Mouse (Mus musculus): ENCODE measurements at regions not wholly inside any gene's neighbourhood (a gene's known extent, or its start where the extent isn't known, plus 50 kb on each side); places are given as distances from the start of the nearest gene placed in this dataset.

- Histone ChIP-seq H3K27ac (ENCODE audit: control insufficient read depth, insufficient read depth, low read length) (no peak overlapping the region), H3K36me3 (ENCODE audit: control insufficient read depth, insufficient read depth, low read length) (no peaks in the 10 kb centered on the region), H3K27me3 (ENCODE audit: control insufficient read depth, insufficient read depth, low read length) (no peaks in the 10 kb centered on the region), H3K4me3 (ENCODE audit: control insufficient read depth, insufficient read depth, low read length) (no peak overlapping the region), H3K4me1 (replicated peaks; ENCODE audit: control insufficient read depth, insufficient read depth, low read length) (no peaks in the 10 kb centered on the region)
- no peak for DNase-seq
- WGBS: 96% methylated on average over 5 of the region's 5 CpGs
- TF ChIP-seq POLR2A (IDR thresholded peaks at IDR 0.05; ENCODE audit: control insufficient read depth, extremely low read depth, insufficient read depth, low read length, poor library complexity) (no peak), CTCF (IDR thresholded peaks at IDR 0.05; ENCODE audit: borderline replicate concordance, control insufficient read depth, extremely low read depth, insufficient read depth, low read length, poor library complexity) (no peak)
These were observed 183.4 kb upstream of the Rag2 start for GRCm38 (mm10) chr2:101441081-101441630.

DNA sequence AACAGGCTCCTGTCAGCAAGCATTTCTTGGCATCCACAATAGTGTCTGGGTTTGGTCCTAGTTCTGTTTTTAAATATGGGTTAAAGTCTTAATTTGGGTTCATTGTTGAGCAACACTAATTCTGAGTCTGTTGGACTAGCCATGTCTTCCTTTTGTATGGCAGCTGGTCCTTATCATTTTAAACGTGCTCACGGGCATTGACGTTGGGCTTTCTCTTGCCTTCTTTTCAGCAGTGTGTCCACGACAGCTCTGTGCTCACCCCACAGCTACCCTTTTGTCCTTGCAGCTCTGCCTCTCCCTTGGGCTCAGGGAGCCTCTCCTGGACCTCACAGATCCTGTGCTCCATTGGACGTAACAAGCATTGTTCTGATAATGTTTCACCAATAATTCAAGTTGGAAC, 168.9 kb upstream of the Rag2 start:
- Histone ChIP-seq H3K27me3 (ENCODE audit: control insufficient read depth, insufficient read depth, low read length) (no peaks in the 10 kb centered on the region), H3K4me1 (replicated peaks; ENCODE audit: control insufficient read depth, insufficient read depth, low read length) (no peaks in the 10 kb centered on the region), H3K4me3 (ENCODE audit: control insufficient read depth, insufficient read depth, low read length) (no peak overlapping the region), H3K27ac (ENCODE audit: control insufficient read depth, insufficient read depth, low read length) (no peak overlapping the region), H3K36me3 (ENCODE audit: control insufficient read depth, insufficient read depth, low read length) (no peaks in the 10 kb centered on the region)
- DNase-seq: no peak
- TF ChIP-seq POLR2A (IDR thresholded peaks at IDR 0.05; ENCODE audit: control insufficient read depth, extremely low read depth, insufficient read depth, low read length, poor library complexity) (no peak), CTCF (IDR thresholded peaks at IDR 0.05; ENCODE audit: borderline replicate concordance, control insufficient read depth, extremely low read depth, insufficient read depth, low read length, poor library complexity) (no peak)
- 88% methylated on average over 5 of the region's 5 CpGs for WGBS

- H3K27me3 ChIP-seq (ENCODE audit: control insufficient read depth, insufficient read depth, low read length): no peaks in the 10 kb centered on the region
- DNase-seq: no peak
- no peak overlapping the region for H3K4me3 ChIP-seq (ENCODE audit: control insufficient read depth, insufficient read depth, low read length)
- no peaks in the 10 kb centered on the region for H3K4me1 ChIP-seq (replicated peaks; ENCODE audit: control insufficient read depth, insufficient read depth, low read length)
- H3K36me3 ChIP-seq (ENCODE audit: control insufficient read depth, insufficient read depth, low read length): no peaks in the 10 kb centered on the region
- TF ChIP-seq POLR2A (IDR thresholded peaks at IDR 0.05; ENCODE audit: control insufficient read depth, extremely low read depth, insufficient read depth, low read length, poor library complexity): no peak
- no peak for TF ChIP-seq CTCF (IDR thresholded peaks at IDR 0.05; ENCODE audit: borderline replicate concordance, control insufficient read depth, extremely low read depth, insufficient read depth, low read length, poor library complexity)
- H3K27ac ChIP-seq (ENCODE audit: control insufficient read depth, insufficient read depth, low read length): no peak overlapping the region
- 95% methylated on average over 1 of the region's 1 CpGs for WGBS
These were observed 165.6 kb upstream of the Rag2 start for GRCm38 (mm10) chr2:101458959-101459358.

DNA sequence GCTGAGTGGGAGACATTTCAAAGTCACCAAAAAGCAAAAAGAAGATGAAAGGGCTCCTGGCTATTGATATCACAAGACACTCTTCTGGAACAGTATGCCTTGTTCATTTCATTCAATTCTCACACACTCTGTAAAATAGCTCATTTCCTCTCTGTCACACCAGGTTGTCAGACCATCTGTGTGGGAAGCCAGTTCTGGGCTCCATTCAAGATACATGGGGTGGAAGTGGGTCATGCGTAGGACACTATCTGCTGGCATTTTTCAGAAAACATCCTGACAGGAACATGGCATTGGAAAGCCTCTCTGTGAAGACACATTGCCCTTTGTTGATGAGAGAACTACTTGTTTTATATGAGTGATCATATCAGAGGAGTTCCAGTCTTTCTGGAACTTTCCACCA, 162.1 kb upstream of the Rag2 start:
- no peak for DNase-seq
- Histone ChIP-seq H3K36me3 (ENCODE audit: control insufficient read depth, insufficient read depth, low read length) (no peaks in the 10 kb centered on the region), H3K27me3 (ENCODE audit: control insufficient read depth, insufficient read depth, low read length) (no peaks in the 10 kb centered on the region), H3K4me1 (replicated peaks; ENCODE audit: control insufficient read depth, insufficient read depth, low read length) (no peaks in the 10 kb centered on the region), H3K4me3 (ENCODE audit: control insufficient read depth, insufficient read depth, low read length) (no peak overlapping the region), H3K27ac (ENCODE audit: control insufficient read depth, insufficient read depth, low read length) (no peak overlapping the region)
- 84% methylated on average over 1 of the region's 1 CpGs for WGBS
- TF ChIP-seq CTCF (IDR thresholded peaks at IDR 0.05; ENCODE audit: borderline replicate concordance, control insufficient read depth, extremely low read depth, insufficient read depth, low read length, poor library complexity): no peak
- TF ChIP-seq POLR2A (IDR thresholded peaks at IDR 0.05; ENCODE audit: control insufficient read depth, extremely low read depth, insufficient read depth, low read length, poor library complexity): no peak

DNA sequence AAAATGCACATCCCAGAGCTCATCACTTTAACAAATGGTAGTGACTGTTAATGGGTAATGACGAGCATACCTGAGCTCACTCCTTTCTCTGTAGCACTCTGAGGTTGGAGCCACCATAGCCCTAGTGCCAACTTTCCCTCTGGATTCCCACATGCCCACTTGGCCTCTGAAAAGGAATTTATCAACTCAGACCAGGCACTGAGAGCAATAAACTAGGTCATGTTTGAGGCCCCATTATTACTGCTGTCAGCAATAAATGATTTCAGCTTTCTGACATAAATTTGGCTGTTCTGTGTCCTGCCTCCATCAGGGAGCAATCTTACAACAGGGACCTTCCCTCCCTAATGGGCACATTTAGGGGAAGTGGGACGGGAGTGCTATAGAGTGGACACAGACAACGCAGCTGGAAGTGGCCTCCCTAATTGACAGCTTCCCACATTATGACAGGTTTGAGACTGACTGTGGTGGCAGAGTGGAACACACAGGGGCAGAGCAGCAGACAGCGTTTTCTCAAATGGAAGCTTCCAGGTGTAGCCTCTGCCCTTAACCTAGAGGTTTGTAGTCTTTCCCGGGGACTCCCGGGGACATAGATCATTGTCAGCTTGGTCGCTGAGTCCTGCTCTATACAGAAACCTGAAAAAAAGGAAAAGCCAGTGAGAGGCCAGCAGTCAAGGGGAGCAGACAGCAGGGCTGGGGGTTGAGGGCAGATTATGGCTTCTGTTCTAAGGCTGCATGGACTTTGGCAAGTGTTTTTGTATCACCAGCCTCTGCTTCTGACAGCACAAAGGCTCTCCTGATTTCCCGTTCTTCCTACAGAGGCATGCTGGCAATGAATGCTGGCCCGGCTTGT, 160.0 kb upstream of the Rag2 start:
- Histone ChIP-seq H3K27me3 (ENCODE audit: control insufficient read depth, insufficient read depth, low read length) (no peaks in the 10 kb centered on the region), H3K4me3 (ENCODE audit: control insufficient read depth, insufficient read depth, low read length) (no peak overlapping the region), H3K27ac (ENCODE audit: control insufficient read depth, insufficient read depth, low read length) (no peak overlapping the region), H3K4me1 (replicated peaks; ENCODE audit: control insufficient read depth, insufficient read depth, low read length) (no peaks in the 10 kb centered on the region), H3K36me3 (ENCODE audit: control insufficient read depth, insufficient read depth, low read length) (no peaks in the 10 kb centered on the region)
- TF ChIP-seq CTCF (IDR thresholded peaks at IDR 0.05; ENCODE audit: borderline replicate concordance, control insufficient read depth, extremely low read depth, insufficient read depth, low read length, poor library complexity) (no peak), POLR2A (IDR thresholded peaks at IDR 0.05; ENCODE audit: control insufficient read depth, extremely low read depth, insufficient read depth, low read length, poor library complexity) (no peak)
- no peak for DNase-seq
- WGBS: 69% methylated on average over 9 of the region's 9 CpGs

- no peaks in the 10 kb centered on the region for H3K36me3 ChIP-seq (ENCODE audit: control insufficient read depth, insufficient read depth, low read length)
- WGBS: 92% methylated on average over 6 of the region's 6 CpGs
- TF ChIP-seq POLR2A (IDR thresholded peaks at IDR 0.05; ENCODE audit: control insufficient read depth, extremely low read depth, insufficient read depth, low read length, poor library complexity) (no peak), CTCF (IDR thresholded peaks at IDR 0.05; ENCODE audit: borderline replicate concordance, control insufficient read depth, extremely low read depth, insufficient read depth, low read length, poor library complexity) (no peak)
These were observed 153.9 kb upstream of the Rag2 start for GRCm38 (mm10) chr2:101470569-101471100.

More at GRCm38 (mm10) chr2:101470569-101471100, 153.9 kb upstream of the Rag2 start:
- Histone ChIP-seq H3K27ac (ENCODE audit: control insufficient read depth, insufficient read depth, low read length) (no peak overlapping the region), H3K4me1 (replicated peaks; ENCODE audit: control insufficient read depth, insufficient read depth, low read length) (no peaks in the 10 kb centered on the region), H3K27me3 (ENCODE audit: control insufficient read depth, insufficient read depth, low read length) (no peaks in the 10 kb centered on the region), H3K4me3 (ENCODE audit: control insufficient read depth, insufficient read depth, low read length) (no peak overlapping the region)
- DNase-seq: no peak
